Mouse (Mus musculus): ENCODE measurements around the gene Ace2.

GRCm38 (mm10) chrX:164175780-164176179 is 36.6 kb downstream of the Ace2 start:
- no peak for TF ChIP-seq POLR2A (IDR thresholded peaks at IDR 0.05; ENCODE audit: control insufficient read depth, extremely low read depth, insufficient read depth, low read length, poor library complexity)
- TF ChIP-seq CTCF (IDR thresholded peaks at IDR 0.05; ENCODE audit: borderline replicate concordance, control insufficient read depth, extremely low read depth, insufficient read depth, low read length, poor library complexity), result no peak

Measured in thymus, adult 2 months (tissue).